Mouse (Mus musculus) layer of hippocampus, postnatal 14 days (tissue): ENCODE results near the gene Ttc23. TPM values are rescaled to one million over a fixed set of nuclear protein-coding genes. Genes with fewer than 3 reads are reported as not detected.

ENCODE experiments used
- DNase-seq, 2 experiments: peaks; one replicate each; pipeline ENCODE4 v3.0.0; 2021 to 2022; ENCODE audit warnings: low spot score in 2 of 2, mixed read lengths in 1 of 2
- long read RNA-seq, 2 experiments: library from polyadenylated mRNA; stranded (forward); transcript quantifications; one replicate each; pipeline ENCODE4 v2.0.0; 2021
- total RNA-seq, 2 experiments: library from RNA; stranded (reverse); gene quantifications; 2 replicates each; pipeline ENCODE4 v1.2.3; 2021

The Ttc23 gene
- 1 to 10 TPM; 8.3 to 9.7 TPM for total RNA-seq
- long read RNA-seq, experiment 1, partial matches to known transcripts, result 2 of 8 reads
- long read RNA-seq, experiment 1, other reads (novel, unspliced or antisense), result 5 of 8 reads
- long read RNA-seq, experiment 2, transcript Ttc23-203 (11 exons, 2,216 nt), result major isoform, 6 of 22 reads
- long read RNA-seq, experiment 2, partial matches to known transcripts, result 0 of 22 reads
- long read RNA-seq, experiment 2, other reads (novel, unspliced or antisense), result 15 of 22 reads

DNA sequence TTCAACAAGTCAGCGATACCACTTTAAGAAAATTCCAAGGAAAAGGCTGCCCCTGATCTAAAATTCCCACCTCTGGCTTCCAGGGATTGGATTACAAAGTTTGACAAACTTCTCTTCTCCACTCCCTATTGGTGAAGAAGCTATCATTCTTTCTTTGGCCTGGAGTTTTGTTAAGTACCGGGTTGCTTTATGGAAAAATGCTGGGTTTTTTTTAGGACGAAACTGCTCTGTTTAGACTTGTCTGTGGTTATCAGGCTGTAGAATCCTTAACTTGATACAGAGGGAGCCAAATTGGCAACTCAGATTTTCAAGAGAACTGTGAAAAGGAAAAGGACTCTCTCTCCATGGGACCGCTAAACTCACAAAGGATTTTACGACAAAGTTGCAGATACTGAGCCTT, at the start of gene Ttc23:
Ttc23 (plus strand) TSS at position 134 of the 400 bp plus-strand sequence.
- no peak for DNase-seq

DNA sequence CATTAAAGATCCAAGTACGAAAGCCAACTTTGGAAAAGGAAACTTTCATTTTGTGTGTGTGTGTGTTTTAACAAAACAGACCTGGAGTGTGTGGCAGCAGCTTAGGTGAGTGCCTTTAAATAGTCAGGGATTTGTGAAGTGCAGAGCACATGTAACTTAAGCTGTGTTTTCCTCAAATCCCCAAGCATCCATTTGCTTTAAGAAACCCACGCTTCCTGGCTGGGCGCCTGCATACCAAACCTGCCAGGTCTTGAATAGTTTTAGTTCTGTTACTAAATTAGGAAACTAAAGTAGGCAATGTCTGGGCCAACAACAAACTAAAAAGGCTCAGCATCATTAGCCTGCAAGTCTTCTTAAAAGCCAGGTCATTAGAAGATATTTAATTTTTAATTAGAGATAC, 49.2 kb upstream of the Ttc23 start:
- DNase-seq, result peak in 1 of 2 experiments; percentile 67

DNA sequence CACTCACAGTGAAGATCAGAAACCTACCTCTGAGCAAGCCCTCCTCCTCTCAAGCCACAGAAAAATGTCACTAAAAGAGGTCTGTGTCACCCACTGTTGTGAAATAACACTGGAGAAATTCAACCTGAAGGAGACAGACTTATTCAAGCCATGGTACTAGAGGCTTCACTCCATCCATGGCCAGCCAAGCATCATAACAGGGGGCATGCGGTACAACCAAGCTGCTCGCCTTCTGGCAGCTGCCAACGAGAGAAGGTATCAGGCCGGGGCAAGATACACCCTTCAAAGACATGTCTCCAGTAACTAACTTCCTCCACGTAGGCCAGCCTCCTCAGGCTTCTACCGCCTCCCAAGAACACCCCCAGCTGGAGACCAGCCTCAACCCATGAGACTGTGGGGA, 42.1 kb upstream of the Ttc23 start:
- DNase-seq, result no peak

DNA sequence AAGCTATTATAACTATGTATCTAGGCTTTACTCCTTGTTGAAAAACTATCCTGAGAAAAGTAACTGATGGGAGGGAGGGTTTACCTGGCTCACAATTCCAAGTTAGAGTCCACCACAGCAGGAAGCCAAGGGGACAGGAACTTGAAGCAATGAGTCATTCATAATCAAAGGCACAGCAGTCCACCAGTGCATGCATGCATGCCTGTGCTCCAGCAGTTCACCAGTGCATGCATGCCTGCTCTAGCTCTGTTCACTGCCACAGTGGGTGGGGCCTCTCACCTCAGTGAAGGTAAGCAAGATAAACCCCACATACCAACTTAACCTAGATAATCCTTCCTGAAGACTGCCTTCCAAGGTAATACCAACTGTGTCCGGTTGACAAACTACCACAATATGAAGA, 41.0 kb upstream of the Ttc23 start:
- no peak for DNase-seq

DNA sequence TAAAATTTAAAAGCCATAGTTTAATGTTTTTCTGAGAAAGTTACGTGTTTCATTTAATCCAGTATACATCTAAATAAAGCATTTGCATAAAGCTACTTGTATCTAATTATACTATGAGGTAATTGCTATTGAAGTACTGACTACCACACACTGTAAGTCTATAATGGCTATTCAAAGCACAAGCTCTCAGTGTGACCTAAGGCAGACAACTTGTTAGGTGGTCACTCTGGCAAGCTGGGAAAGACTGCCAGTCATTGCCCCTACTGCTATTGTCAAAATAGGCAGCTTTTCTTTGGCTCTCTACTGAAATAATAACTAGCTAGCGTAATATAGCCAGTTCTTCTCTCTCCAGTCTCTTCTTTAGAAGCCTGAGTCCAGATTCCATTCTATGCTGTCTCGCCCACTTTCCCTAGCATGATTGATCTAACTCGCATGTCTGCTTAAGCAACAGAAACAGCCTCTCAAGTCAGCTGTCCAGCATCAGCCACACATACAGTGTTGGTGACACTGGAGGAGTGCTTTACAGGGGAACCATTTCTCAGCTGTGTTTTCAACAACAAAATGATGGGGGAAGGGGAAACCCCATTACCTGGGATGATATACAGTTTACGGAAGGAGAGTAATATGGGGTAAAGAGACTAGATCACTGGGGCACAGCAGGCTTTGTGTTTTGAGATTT, 39.4 kb upstream of the Ttc23 start:
- no peak for DNase-seq

DNA sequence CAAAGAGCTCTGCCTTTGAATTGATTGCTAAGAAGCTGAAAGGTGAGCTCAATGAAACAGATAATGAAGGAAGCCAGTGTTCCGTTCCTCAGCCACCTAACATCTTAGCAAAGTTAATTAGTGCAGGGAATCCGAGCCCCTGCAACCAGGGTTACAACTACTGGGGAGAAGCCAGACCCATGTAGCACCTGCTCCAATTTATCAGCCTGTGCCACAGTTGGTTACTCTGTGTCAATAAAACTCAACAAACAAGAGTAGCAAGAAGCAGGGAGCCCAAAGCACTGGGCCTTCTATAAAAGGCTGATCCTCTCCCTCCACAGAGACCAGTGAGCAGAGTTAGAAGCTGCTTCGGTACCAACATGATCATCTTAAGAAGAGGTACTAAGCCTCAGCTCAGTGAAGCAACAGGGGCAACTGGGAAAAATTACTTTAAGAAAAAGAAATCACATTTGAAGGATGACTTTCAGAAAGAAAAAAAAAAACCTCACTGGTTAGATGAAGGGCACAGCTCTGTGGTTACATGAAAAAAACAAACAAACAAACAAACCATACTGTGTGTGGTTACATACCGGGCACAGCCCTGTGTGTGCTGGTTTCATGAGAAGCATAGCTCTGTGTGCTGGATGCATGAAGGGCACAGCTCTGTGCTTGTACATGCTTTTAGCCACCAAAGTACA, 38.7 kb upstream of the Ttc23 start:
- DNase-seq, result no peak

DNA sequence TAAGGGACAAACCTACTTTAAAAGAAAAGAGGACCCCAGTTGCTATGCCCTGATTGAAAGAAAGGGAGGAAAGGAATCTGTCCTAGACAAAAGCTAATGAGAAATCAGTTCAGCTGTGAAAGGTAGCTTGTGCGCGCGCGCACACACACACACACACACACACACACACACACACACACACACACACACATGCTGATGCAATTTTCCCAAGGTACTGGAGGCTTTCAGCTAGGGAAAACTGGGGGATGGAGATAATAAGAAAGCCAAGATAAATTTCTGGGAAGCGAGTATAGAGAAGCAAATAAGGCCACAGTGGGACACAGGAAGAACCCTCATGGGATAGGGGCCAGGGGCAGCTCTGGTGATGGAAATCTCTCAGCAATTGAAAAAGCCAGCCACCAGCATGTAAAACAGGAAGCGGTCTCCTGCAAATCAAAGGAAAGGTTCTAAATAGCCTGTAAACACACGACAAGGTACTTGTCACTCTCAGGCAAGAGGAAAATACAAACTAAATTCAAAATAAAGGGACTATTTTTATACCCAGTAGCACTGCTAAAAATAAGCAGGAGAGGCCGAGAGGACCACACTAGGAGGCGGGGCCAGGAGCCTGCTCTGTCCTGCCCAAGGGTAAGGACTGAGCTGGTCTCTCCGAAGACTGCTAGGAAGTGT, 33.3 kb upstream of the Ttc23 start:
- no peak for DNase-seq

DNA sequence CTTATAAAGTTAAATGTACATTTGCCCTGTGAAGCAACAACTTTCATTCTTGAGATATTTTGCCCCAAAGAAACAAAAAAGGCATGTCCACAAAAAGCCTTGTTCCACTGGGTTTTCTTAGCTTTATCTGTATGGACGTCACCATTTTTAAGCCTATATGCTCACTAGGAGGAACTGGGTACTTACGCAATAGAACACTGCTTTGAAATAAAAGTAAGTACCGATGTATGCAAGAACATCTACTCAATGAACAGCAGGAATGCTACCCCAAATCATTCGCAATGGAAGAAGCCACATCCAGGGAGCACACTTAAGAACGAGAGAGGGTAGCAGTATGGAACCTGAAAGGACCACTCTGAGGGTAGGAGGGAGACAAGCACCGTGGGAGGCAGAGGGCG, 32.7 kb upstream of the Ttc23 start:
- DNase-seq, result no peak

DNA sequence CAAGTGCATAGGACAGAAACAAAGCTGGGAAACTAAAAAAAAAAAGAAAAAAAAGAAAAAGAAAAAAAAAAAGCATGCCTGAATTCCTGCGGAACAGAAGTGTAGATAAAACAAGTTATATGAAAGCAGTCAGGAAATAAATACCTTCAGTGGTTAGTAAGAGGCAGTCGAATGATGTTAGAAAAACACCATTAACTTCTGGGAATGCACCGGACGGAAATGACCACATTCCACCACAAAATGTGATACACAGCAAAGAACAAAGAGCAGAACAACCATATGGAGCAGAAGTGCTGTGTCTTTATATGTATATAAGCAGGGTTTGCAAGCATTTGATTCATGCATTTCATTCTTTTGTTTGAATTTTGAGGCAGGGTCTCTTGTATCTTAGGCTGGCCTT, 30.3 kb upstream of the Ttc23 start:
- DNase-seq, result no peak

DNA sequence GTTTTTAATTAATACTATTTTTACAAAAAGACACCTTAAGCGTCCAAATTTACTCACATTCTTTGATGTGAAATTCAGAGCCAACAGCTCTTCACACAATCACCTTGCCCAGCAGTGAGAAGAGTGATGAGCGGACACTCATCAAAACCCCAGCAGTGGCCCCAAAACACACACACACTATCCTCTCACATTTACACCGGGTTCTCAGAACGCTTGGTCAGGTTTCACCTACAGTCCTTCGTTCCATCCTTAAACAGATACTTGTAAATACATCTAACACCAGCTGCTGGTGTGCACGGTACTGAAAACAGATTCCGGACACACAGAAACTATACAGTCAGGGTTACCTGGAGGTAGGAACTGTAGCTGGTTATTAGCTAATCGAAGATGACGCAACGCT, 29.6 kb upstream of the Ttc23 start:
- DNase-seq, result no peak

DNA sequence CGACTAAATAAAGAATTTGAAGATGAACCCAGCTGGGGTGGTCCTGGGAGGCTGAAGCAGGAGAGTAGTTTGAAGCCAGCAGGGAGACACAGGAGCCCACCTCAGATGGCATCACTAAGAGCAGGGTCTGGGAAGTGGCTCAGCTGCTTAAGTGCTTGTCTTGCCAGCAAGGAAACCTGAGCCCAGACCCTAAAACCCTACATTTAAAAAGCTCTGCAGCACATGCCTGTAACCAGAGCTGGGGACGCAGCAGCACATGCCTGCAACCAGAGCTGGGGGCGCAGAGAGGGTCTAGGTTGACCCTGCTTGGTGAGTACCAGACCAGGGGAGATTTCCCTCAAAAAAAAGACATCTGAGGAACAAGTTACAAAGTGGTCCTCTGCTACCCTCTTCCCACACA, 28.9 kb upstream of the Ttc23 start:
- DNase-seq, result no peak

DNA sequence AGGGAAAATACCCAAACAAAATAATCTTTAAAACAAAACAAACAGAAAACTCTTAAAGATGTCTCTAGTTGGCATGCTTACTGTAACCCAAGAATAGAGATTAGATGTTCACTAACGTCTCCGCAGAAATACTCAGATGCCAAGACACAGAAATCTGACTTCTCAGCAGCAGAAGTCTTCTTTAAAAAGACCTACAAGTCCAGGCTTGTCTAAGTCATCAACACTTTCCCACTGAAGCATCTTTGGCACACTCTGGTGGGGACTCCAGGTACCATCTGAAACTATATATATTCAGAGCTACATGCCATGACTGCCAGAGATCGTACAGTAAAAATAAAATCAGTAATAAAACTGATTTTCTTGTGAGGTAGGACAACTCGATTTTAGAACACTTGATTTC, 27.4 kb upstream of the Ttc23 start:
- peak in 1 of 2 experiments; percentile 44 for DNase-seq

DNA sequence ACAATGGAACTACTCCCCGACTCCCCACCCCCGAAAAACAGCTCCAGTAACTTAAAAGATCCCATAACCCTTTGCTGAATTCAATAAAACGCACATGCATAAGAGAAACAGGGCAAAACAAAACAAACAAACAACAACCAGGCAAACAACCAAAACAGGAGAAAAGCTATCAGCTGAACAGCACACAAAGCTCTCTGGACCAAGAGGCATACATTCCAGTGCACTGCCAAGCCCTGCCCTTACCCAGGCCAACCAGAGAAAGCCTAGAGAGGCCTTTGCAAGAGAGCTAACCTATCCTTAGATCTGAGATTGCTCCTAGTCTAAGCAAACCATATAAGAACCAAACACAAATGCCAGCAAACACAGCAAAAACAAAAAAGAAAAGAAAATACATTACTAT, 25.1 kb upstream of the Ttc23 start:
- DNase-seq, result no peak

DNA sequence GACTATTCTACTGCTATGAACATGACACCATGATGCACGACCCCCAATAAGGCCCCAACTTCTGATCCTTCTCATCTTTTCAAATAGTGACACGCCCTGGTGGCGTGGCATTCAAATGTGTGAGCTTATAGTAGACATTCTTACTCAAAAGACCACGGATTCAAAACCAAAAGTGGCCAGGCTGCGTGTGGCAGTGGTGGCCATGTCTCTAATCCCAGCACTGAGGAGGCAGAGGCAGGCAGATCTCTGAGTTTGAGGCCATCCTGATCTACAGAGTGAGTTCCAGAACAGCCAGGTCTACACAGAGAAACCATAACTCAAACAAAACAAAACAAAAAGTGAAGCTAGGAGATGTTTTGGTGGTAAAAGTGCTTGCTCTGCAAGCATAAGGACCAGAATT, 20.5 kb upstream of the Ttc23 start:
- no peak for DNase-seq

DNA sequence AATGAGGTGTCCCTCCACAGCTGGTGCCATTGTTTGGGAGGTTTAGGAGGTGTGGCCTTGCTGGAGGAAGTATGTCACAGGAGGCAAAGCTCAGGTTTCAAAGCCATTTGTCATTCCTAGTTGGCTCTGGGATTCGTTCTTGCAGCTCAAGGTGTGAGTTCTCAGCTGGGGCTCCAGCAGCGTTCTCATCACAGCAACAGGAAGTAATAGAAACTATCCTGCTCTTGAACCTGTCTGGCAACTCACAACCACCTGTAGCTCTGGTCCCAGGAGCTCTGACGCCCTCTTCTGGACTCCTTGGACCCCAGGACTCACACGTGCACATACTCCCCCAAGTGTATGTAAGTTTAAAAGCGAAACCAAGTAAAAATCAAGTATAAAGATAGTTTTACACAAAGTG, 17.5 kb upstream of the Ttc23 start:
- no peak for DNase-seq

DNA sequence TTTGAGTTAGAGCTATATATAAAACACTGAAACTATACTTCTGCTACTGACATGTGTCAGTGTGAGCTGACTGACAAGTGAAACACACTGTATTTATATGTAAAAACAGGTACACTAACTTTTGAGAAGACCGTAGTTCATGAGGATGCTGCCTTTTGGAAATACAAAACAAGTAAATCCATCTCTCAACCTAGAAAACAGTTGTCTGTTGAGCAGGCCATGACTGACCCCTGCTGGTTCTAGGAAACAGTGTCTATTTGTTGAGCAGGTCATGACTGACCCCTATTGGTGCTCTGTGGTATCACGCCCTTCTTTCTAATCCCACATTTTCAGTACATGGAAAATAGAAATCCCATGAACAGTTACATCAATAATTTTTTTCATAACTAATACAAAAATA, 16.4 kb upstream of the Ttc23 start:
- peak; percentile 83 to 92 for DNase-seq

DNA sequence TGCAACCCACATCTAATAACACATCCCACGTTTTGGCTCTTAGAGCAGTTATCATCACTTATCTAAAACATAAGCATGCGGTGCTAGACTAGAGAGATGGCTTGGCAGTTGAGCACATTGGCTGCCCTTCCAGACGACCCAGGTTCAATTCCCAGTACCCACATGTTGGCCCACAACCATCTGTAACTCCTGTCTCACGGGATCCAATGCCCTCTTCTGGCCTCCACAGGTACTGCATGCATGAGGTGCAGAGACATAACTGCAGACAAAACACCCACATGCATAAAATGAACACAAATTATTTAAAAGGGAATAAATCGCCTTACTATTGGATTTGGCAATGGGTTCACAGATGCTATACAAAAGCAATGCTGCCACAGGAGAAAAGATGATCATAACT, 14.8 kb upstream of the Ttc23 start:
- no peak for DNase-seq

DNA sequence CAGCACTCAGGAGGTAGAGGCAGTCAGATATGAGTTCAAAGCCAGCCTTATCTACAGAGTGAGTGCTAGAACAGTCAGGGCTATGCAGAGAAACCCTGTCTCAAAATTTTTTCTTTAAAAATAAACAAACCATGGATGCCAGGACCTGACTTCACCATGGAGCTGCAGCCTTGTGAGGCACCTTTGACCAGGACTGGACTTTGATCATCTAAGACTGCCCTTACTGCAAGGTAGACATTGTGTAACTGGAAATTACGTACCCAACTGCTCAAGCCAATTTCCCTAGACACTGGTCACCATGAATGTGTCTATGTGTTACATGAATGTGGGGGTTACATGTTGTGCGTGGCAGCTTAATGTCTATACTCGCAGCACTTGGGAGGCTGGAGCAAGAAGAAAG, 13.0 kb upstream of the Ttc23 start:
- DNase-seq, result no peak

DNA sequence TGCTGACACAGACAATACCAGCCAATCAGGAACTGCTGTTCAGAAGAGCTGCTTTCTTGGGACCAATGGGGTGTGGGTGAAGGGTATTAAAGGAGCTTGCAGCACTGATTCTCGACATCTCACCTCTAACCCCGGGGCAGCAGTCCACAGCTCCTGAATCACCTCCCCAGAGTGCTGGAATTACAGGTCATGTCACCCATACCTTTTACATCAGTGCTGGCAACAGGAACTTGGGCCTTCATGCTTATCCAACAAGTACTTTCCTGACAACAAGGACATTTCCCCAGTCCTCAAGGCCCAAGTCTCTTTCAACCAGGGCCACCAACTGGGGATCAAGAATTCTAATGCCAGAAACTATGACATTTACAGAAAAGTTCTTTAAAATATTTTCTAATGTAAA, 11.0 kb upstream of the Ttc23 start:
- no peak for DNase-seq

DNA sequence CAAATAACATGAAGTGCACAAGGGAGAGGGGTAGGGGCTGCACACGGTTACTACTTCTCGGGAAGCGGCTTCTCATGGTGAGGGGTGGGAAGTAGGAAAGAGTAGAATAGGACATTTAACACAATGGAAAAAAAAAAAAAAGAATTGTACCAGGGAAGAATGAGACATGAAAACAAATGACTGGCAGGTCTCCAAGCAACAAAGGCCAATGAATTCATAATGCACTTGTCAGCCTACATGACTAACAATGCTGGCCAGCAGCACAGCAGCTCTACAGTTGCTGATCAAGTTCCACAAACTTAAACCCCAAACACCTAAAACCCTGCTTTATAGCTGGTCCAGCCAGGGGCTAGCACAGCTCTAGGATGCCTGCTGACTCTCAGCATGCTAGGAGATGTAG, 8.2 kb upstream of the Ttc23 start:
- no peak for DNase-seq

DNA sequence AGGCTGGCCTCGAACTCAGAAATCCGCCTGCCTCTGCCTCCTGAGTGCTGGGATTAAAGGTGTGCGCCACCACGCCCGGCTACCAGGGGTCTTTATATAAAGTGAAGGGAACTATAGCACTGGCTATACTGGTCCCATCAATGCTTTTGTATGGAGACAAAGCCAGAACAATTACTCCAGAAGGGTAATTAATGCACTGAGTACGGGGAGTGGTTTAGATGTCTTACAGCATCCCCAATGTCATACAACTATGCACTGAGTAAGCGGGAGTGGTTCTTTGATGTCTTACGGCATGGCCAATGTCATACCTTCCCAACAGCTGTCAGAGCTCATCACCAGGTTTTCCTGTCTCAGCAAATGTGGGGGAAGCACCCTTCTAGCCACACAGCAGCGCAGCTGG, 4.3 kb upstream of the Ttc23 start:
- no peak for DNase-seq

DNA sequence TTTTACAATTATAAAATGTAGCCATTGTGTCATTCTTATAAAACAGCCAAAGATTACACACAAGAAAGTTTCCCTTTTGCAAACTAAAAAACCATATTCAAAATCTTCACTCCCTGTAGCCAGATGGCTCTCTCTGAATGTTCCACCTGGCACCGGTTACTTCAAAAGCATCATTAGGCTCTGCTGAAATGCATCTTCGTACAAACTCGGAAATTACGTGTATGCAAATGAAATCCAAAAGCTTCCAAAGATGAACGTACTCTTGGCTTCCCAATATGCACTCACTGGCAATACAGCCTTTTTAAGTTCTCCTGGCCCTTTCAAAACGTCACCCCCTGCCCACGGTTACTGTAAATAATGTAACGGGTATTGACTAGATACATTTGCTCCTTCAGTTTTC, 2.9 kb upstream of the Ttc23 start:
- no peak for DNase-seq
